Mouse (Mus musculus) cerebellum, adult 2 months (tissue): ENCODE measurements around the gene Elmsan1. TPM values are rescaled to one million over a fixed set of nuclear protein-coding genes. Genes with fewer than 3 reads are reported as not detected.

ENCODE experiments used
- DNase-seq, 2 experiments: peaks; one replicate each; pipeline ENCODE4 v3.0.0; 2021
- H3K27ac ChIP-seq: fragments of 200-500 bp; 2 replicates; pipeline ENCODE4 v1.5.1; 2012; ENCODE audit warnings: low read length, control low read depth, inconsistent platforms; ENCODE audit not compliant: insufficient read depth
- H3K27me3 ChIP-seq: fragments of 200-500 bp; 2 replicates; pipeline ENCODE4 v1.6.1; 2012; ENCODE audit warnings: inconsistent platforms, mild to moderate bottlenecking, low read length, moderate library complexity; ENCODE audit not compliant: control insufficient read depth, insufficient read depth
- H3K4me1 ChIP-seq: fragments of 200-500 bp; 2 replicates; pipeline ENCODE4 v1.6.1; 2011; ENCODE audit warnings: low read length; ENCODE audit not compliant: control insufficient read depth, insufficient read depth
- H3K4me3 ChIP-seq: fragments of 200-500 bp; replicated peaks from 2 replicates; pipeline ENCODE3; 2011; ENCODE audit warnings: mild to moderate bottlenecking, low read depth, low read length, control low read depth; ENCODE audit not compliant: insufficient read depth
- CTCF ChIP-seq: fragments of 200-500 bp; IDR thresholded peaks from 2 replicates; pipeline ENCODE4 v1.5.1; 2011; ENCODE audit warnings: low read depth, mild to moderate bottlenecking, control low read depth, low read length, moderate library complexity, borderline replicate concordance; ENCODE audit not compliant: insufficient read depth
- POLR2A ChIP-seq: fragments of 200-500 bp; IDR thresholded peaks from 2 replicates; pipeline ENCODE4 v1.6.1; 2011; ENCODE audit warnings: low read length, control low read depth, borderline replicate concordance; ENCODE audit not compliant: insufficient read depth
- WGBS: fragments of 180-500 bp; shearing (Covaris S2); methylation state at CpG from one replicate; pipeline ENCODE4 v1.1.7; 2018; 5-methylcytosine and 5-hydroxymethylcytosine counted together
- polyA plus RNA-seq: library from polyadenylated mRNA; depleted of rRNA; stranded (reverse); fragments of >200 nt; gene quantifications from 2 replicates; pipeline ENCODE4 v1.2.3, GENCODE M21; 2012

The Elmsan1 gene
- polyA plus RNA-seq, 1 experiment: 8.4 TPM

DNA sequence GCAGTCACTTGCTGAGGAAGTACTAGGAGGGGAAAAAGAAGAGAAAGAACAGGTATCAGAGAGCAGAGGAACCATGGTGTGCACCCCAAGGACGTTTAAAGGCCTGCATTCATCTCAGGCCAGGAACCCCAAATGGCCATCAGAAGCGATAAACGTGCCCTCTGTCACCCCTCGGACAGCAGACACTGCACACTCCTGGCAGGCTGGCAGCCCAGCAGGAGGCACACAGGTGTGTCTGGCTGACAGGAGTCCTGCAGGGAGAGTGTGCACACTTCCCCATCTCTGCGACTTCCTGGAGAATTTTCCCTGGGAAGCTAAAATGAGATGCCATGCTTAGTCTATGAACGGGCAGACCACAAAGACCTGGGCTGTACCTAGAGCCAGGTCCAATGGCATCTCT is 65.3 kb downstream of the Elmsan1 start:
- Histone ChIP-seq H3K4me3 (no peak overlapping the region), H3K4me1 (peaks cover 29% of the 10 kb centered on the region), H3K27ac (no peak overlapping the region), H3K27me3 (no peaks in the 10 kb centered on the region)
- peak in 1 of 2 experiments; percentile 36 for DNase-seq
- no peak for TF ChIP-seq POLR2A
- TF ChIP-seq CTCF: no peak
- 24% methylated on average over 6 of the region's 6 CpGs for WGBS

DNA sequence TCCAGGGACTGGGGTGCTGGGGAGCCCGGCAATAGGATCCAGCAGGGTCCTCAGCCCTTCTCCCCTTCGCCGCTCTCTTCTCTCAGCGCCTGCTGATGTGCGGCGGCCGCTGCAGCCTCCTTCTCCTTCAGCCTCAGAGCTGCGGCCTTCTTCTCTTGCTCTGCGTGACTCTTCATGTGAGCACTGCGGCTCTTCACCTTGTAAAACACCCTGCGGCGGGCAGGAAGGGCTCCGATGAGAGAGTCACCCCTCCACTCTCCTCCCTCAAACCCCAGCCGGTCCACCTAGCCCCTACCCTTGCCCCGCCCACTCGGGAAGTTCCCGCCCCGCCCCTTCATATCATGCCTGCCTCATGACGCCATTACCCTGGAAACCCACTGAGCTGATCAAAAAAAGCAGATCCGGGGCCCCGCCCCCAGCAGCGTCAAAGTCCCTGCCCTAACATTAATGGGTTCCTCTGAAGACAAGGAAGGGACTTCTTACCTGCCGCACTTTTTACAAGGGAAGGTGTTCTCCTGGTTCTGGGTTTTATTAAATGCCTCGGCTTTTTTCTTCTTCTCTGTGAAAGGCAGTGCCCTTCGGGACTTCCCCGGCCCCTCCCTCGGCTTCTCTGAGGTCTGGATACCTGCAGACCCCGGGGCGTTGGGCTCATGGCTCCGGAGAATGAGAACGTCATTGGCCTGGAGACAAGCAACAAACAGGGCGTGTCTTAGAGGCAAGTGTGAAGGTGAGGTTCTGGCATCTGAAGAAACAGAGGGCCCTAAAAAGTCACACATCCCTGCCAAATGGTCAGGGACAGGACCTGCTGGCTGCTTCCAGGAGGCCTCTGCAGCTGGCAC is 66.1 kb downstream of the Elmsan1 start:
- TF ChIP-seq CTCF (no peak), POLR2A (no peak)

DNA sequence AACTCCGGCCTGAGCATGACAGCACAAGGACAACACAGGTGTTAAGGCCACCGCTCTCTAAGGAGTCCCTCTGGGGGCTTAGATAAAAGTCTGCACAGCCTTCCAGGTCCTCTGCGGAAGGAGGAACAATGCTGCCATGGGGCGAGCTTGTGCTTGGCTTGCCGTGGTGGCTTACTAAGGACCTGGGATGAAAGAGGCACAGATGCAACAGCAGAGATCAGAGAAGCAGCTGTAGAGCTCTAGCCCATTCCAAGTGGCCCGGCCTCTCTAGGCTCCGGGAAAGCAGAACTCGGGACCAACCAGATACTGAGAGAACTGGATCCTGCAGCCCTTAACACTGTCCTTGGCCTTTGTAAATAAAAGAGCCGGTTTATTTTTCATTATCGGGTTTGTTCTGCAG is 66.8 kb downstream of the Elmsan1 start:
- H3K27ac ChIP-seq: no peak overlapping the region
- H3K4me3 ChIP-seq: no peak overlapping the region
- peaks cover 25% of the 10 kb centered on the region for H3K4me1 ChIP-seq
- no peak for DNase-seq
- no peaks in the 10 kb centered on the region for H3K27me3 ChIP-seq
- TF ChIP-seq CTCF: no peak
- TF ChIP-seq POLR2A: no peak
- WGBS: 82% methylated on average over 10 of the region's 10 CpGs

More for the DNA sequence above, 66.1 kb downstream of the Elmsan1 start:
- WGBS: 76% methylated on average over 32 of the region's 32 CpGs
- Histone ChIP-seq H3K27me3 (no peaks in the 10 kb centered on the region), H3K4me3 (no peak overlapping the region), H3K27ac (no peak overlapping the region), H3K4me1 (peaks cover 27% of the 10 kb centered on the region)
- no peak for DNase-seq

DNA sequence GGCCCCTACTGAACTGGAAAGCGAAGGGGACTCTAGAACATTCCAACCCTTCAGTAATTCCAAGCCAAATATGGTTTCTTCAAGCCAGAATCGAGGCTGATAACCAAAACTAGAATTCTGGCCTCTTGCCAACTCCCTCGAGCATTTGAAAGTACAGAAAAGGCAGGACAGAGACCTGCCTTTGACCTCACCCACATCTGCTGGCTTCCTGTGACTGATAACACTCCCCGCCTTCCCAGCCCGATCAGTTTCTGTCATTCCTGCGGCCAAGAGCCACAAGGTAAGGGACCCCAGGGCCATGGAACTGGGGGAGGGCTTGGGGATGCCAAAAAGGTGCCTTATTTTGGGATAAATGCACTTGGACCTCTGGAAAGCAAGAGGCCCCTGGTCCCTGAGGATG is 67.7 kb downstream of the Elmsan1 start:
- TF ChIP-seq POLR2A (no peak), CTCF (no peak)
- DNase-seq: no peak
- no peak overlapping the region for H3K27ac ChIP-seq
- WGBS: 62% methylated on average over 6 of the region's 6 CpGs
- no peaks in the 10 kb centered on the region for H3K27me3 ChIP-seq
- H3K4me3 ChIP-seq: no peak overlapping the region
- H3K4me1 ChIP-seq: peaks cover 17% of the 10 kb centered on the region

DNA sequence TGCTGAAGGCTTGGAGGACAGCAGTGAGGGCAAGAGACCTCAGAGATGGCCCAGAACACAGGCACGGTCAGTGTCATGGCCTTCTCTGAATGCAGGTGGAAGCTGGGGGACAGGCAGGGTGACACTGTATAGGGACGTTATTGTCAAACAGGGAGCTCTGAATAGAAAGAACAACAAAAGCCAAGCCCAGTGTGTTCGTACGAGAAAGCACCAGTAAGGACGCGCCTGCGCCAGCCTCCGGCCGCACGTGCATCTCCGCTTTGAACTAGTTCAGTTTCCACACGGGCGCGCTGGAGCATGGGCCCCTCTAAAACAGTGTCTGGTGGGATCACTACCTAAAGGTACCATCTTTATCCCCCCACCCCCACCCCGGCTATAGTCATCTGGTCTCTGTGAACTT is 68.7 kb downstream of the Elmsan1 start:
- 84% methylated on average over 15 of the region's 15 CpGs for WGBS
- Histone ChIP-seq H3K27me3 (no peaks in the 10 kb centered on the region), H3K4me1 (peaks cover 15% of the 10 kb centered on the region), H3K27ac (no peak overlapping the region), H3K4me3 (no peak overlapping the region)
- DNase-seq: no peak
- TF ChIP-seq POLR2A (no peak), CTCF (no peak)

DNA sequence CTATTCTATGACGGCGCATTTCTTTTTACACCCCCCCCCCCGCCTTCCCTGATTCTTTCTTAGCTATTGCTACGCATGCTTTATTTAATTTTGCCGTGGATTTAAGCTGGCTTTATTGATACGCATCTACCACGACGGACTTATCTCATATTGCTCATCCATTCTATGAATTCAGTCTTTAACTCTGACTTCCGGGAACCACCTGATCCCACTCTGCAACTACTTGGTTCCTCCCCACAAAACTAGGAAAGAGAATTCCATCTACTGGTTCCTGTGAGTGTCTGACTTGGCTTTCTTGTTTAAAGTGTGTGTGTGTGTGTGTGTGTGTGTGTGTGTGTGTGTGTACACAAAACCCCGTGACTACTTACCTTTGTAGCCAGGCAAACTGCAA is 70.1 kb downstream of the Elmsan1 start:
- no peak overlapping the region for H3K27ac ChIP-seq
- WGBS: 13% methylated on average over 10 of the region's 10 CpGs
- no peak for DNase-seq
- peak overlapping the region; percentile 63 for H3K4me3 ChIP-seq
- H3K4me1 ChIP-seq: peaks cover 8% of the 10 kb centered on the region
- no peaks in the 10 kb centered on the region for H3K27me3 ChIP-seq
- TF ChIP-seq POLR2A (no peak), CTCF (no peak)

DNA sequence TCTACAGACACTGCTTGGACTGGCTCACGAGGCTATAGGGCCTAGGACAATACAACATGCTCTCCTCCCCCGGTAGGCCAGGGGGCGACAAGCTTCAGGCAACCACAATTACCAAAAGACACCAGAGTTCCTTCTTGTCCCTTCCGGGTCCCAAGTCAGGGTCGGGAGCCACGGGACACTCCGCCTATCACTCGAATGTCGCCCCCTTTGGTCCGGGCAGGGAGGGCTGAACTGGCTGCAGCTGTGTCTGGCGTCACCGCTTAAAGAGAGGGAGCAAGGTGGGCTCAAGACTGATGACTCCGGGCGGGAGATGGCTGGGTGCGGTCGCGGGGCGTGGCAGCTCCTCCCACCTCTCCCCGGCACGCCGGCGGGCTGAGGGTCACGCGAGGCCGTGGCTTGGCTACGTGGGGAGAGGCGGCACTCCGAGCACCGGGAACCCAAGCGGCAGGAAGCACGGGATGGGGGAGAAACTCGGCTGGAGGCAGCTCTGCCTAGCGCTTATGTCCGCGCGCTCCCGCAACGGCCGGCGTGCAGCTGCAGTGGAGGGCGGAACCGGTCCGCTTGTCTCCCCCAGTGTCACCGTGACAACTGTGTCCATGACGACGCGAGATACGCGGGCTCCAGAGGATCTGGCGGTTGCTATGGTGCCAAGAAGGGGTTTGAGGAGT is 70.6 kb downstream of the Elmsan1 start, which contains the start of gene Pnma1:
Gene Pnma1, minus strand, starts transcription at position 536 of the 668 bp plus-strand sequence.
- under 1% methylated on average over 49 of the region's 50 CpGs for WGBS

More for the DNA sequence above, 70.6 kb downstream of the Elmsan1 start, which contains the start of gene Pnma1:
- no peak; the same call in 1 of the 2 replicates for TF ChIP-seq POLR2A
- TF ChIP-seq CTCF: peak; percentile 61
- Histone ChIP-seq H3K27ac (no peak within 1 kb of the TSS), H3K27me3 (no peaks in the 10 kb centered on the region), H3K4me1 (peaks cover 3% of the 10 kb centered on the region), H3K4me3 (peak within 1 kb of the TSS; percentile 63)
- peak; percentile 61 to 67 for DNase-seq
